Mouse (Mus musculus) hindbrain, embryonic 16.5 days (tissue): ENCODE results near the gene Eef1a1. TPM values are rescaled to one million over a fixed set of nuclear protein-coding genes. Genes with fewer than 3 reads are reported as not detected.

Experiments used
- ATAC-seq: fragments of 200-750 bp; cut with Nextera tagmentation; 2 replicates; pipeline ENCODE4 v1.8.0; 2017; ENCODE audit warnings: moderate TSS enrichment, moderate library complexity
- H3K27ac ChIP-seq: fragments of 300-500 bp; sonication (generic); 2 replicates; pipeline ENCODE4 v1.5.1; 2014; ENCODE audit warnings: low read depth, mild to moderate bottlenecking, control low read depth, low read length, moderate library complexity
- H3K27me3 ChIP-seq: fragments of 300-500 bp; sonication (generic); replicated peaks from 2 replicates; pipeline ENCODE4 v1.6.1; 2014; ENCODE audit warnings: low read length; ENCODE audit not compliant: control insufficient read depth, insufficient read depth
- H3K36me3 ChIP-seq: fragments of 300-500 bp; sonication (generic); 2 replicates; pipeline ENCODE4 v1.6.1; 2014; ENCODE audit warnings: mild to moderate bottlenecking, low read length, moderate library complexity, mixed read lengths; ENCODE audit not compliant: control insufficient read depth, insufficient read depth
- H3K4me1 ChIP-seq: fragments of 300-500 bp; sonication (generic); 2 replicates; pipeline ENCODE4 v1.6.1; 2014; ENCODE audit warnings: low read depth, low read length; ENCODE audit not compliant: control insufficient read depth, insufficient read depth
- H3K4me2 ChIP-seq: fragments of 300-500 bp; sonication (generic); 2 replicates; pipeline ENCODE4 v1.6.1; 2014; ENCODE audit warnings: mild to moderate bottlenecking, low read length, control low read depth, moderate library complexity
- H3K4me3 ChIP-seq: fragments of 300-500 bp; sonication (generic); 2 replicates; pipeline ENCODE4 v1.5.1; 2014; ENCODE audit warnings: mild to moderate bottlenecking, low read length, control low read depth, moderate library complexity
- H3K9ac ChIP-seq: fragments of 300-500 bp; sonication (generic); 2 replicates; pipeline ENCODE4 v1.6.1; 2014; ENCODE audit warnings: low read depth, mild to moderate bottlenecking, control low read depth, low read length, moderate library complexity
- H3K9me3 ChIP-seq: fragments of 300-500 bp; sonication (generic); 2 replicates; pipeline ENCODE4 v1.6.1; 2014; ENCODE audit warnings: mild to moderate bottlenecking, low read length, moderate library complexity; ENCODE audit not compliant: control insufficient read depth
- WGBS: fragments of 180-500 bp; shearing (Covaris S2); extraction: QIAGEN DNeasy Blood & Tissue Kit; methylation state at CpG from one replicate; pipeline ENCODE4 v1.1.7; 2014; 5-methylcytosine and 5-hydroxymethylcytosine counted together
- polyA plus RNA-seq: library from polyadenylated mRNA; unstranded; fragments of >200 nt; fragmentation: Nextera tagmentation; extraction: Ambion mirVana; gene quantifications from 2 replicates; pipeline ENCODE4 v1.2.1, GENCODE M21; 2015

Eef1a1 gene
- 2,954 and 2,983 TPM in 2 replicates for polyA plus RNA-seq

- Histone ChIP-seq H3K9ac (peak within 1 kb of the TSS; percentile 60), H3K4me3 (peak within 1 kb of the TSS; percentile 40), H3K4me2 (peak within 1 kb of the TSS; percentile 67), H3K4me1 (peaks cover 3% of the 10 kb centered on the region; the same call in 1 of the 2 replicates), H3K27me3 (no peaks in the 10 kb centered on the region), H3K27ac (no peak within 1 kb of the TSS; the same call in 1 of the 2 replicates), H3K36me3 (no peaks in the 10 kb centered on the region), H3K9me3 (no peaks in the 10 kb centered on the region)
- 2% methylated on average over 16 of the region's 20 CpGs for WGBS
- ATAC-seq = peak; percentile 67
Observed at GRCm38 (mm10) chr9:78488890-78489420, at the start of gene Eef1a1. TSS of gene Eef1a1 (minus strand) at chr9:78489151.

- 64% methylated on average over 6 of the region's 6 CpGs for WGBS
- ATAC-seq = no peak
- no peaks in the 10 kb centered on the region for H3K27me3 ChIP-seq
Observed at GRCm38 (mm10) chr9:78538421-78538820, 49.5 kb upstream of the Eef1a1 start.

GRCm38 (mm10) chr9:78537154-78537873, 48.4 kb upstream of the Eef1a1 start:
- no peaks in the 10 kb centered on the region for H3K4me1 ChIP-seq
- H3K27ac ChIP-seq = no peak overlapping the region
- peak; percentile 90 for ATAC-seq
- no peak overlapping the region for H3K9ac ChIP-seq
- 65% methylated on average over 9 of the region's 9 CpGs for WGBS
- H3K27me3 ChIP-seq = no peaks in the 10 kb centered on the region
- H3K4me3 ChIP-seq = no peak overlapping the region
- H3K36me3 ChIP-seq = no peaks in the 10 kb centered on the region
- no peak overlapping the region for H3K4me2 ChIP-seq
- H3K9me3 ChIP-seq = no peaks in the 10 kb centered on the region

More at GRCm38 (mm10) chr9:78538421-78538820, 49.5 kb upstream of the Eef1a1 start:
- no peaks in the 10 kb centered on the region for H3K9me3 ChIP-seq
- H3K27ac ChIP-seq = no peak overlapping the region
- H3K4me2 ChIP-seq = no peak overlapping the region
- H3K4me1 ChIP-seq = no peaks in the 10 kb centered on the region
- no peak overlapping the region for H3K4me3 ChIP-seq
- no peaks in the 10 kb centered on the region for H3K36me3 ChIP-seq
- H3K9ac ChIP-seq = no peak overlapping the region

- Histone ChIP-seq H3K4me1 (no peaks in the 10 kb centered on the region), H3K9ac (no peak overlapping the region), H3K4me3 (no peak overlapping the region), H3K27ac (no peak overlapping the region), H3K36me3 (no peaks in the 10 kb centered on the region), H3K4me2 (no peak overlapping the region), H3K9me3 (no peaks in the 10 kb centered on the region), H3K27me3 (no peaks in the 10 kb centered on the region)
- WGBS = 92% methylated on average over 7 of the region's 7 CpGs
- ATAC-seq = no peak
Observed at GRCm38 (mm10) chr9:78534606-78535005, 45.7 kb upstream of the Eef1a1 start.

- Histone ChIP-seq H3K4me2 (no peak overlapping the region), H3K9ac (no peak overlapping the region)
- 85% methylated on average over 18 of the region's 18 CpGs for WGBS
Observed at GRCm38 (mm10) chr9:78533296-78533935, 44.5 kb upstream of the Eef1a1 start.

GRCm38 (mm10) chr9:78532341-78532819, 43.4 kb upstream of the Eef1a1 start:
- Histone ChIP-seq H3K9me3 (no peaks in the 10 kb centered on the region), H3K4me1 (peaks cover 4% of the 10 kb centered on the region), H3K36me3 (no peaks in the 10 kb centered on the region), H3K4me2 (no peak overlapping the region), H3K27me3 (no peaks in the 10 kb centered on the region), H3K4me3 (no peak overlapping the region), H3K27ac (no peak overlapping the region), H3K9ac (no peak overlapping the region)
- ATAC-seq = no peak
- 68% methylated on average over 9 of the region's 9 CpGs for WGBS

More at GRCm38 (mm10) chr9:78533296-78533935, 44.5 kb upstream of the Eef1a1 start:
- Histone ChIP-seq H3K27me3 (no peaks in the 10 kb centered on the region), H3K4me3 (no peak overlapping the region), H3K36me3 (no peaks in the 10 kb centered on the region), H3K27ac (no peak overlapping the region), H3K9me3 (no peaks in the 10 kb centered on the region), H3K4me1 (no peaks in the 10 kb centered on the region)
- no peak for ATAC-seq

GRCm38 (mm10) chr9:78531816-78532215, 42.9 kb upstream of the Eef1a1 start:
- no peak for ATAC-seq
- no peaks in the 10 kb centered on the region for H3K27me3 ChIP-seq
- no peak overlapping the region for H3K27ac ChIP-seq
- no peak overlapping the region for H3K4me2 ChIP-seq
- no peak overlapping the region for H3K9ac ChIP-seq
- H3K4me3 ChIP-seq = no peak overlapping the region
- WGBS = 49% methylated on average over 5 of the region's 5 CpGs
- H3K4me1 ChIP-seq = peaks cover 4% of the 10 kb centered on the region
- H3K9me3 ChIP-seq = no peaks in the 10 kb centered on the region
- no peaks in the 10 kb centered on the region for H3K36me3 ChIP-seq

GRCm38 (mm10) chr9:78527767-78528381, 38.9 kb upstream of the Eef1a1 start:
- Histone ChIP-seq H3K27ac (peak overlapping the region; percentile 88), H3K4me1 (peaks cover 4% of the 10 kb centered on the region), H3K4me2 (peak overlapping the region; percentile 96), H3K9me3 (no peaks in the 10 kb centered on the region), H3K27me3 (no peaks in the 10 kb centered on the region), H3K9ac (peak overlapping the region; percentile 70), H3K4me3 (peak overlapping the region; percentile 53), H3K36me3 (no peaks in the 10 kb centered on the region)
- 2% methylated on average over 16 of the region's 16 CpGs for WGBS
- ATAC-seq = peak; percentile 67
